Mouse (Mus musculus) small intestine, adult 2 months (tissue): ENCODE measurements around the gene Gtf2a1.

Experiments
- CTCF ChIP-seq: fragments of 200-500 bp; IDR thresholded peaks from 2 replicates; pipeline ENCODE4 v1.5.1; 2012; ENCODE audit warnings: low read depth, mild to moderate bottlenecking, control low read depth, inconsistent platforms, low read length, moderate library complexity, mixed read lengths; ENCODE audit not compliant: insufficient replicate concordance, insufficient read length; ENCODE audit errors: extremely low read depth
- POLR2A ChIP-seq: fragments of 200-500 bp; IDR thresholded peaks from 2 replicates; pipeline ENCODE4 v1.6.1; 2012; ENCODE audit warnings: low read depth, mild to moderate bottlenecking, control low read depth, inconsistent platforms, low read length, moderate library complexity

DNA sequence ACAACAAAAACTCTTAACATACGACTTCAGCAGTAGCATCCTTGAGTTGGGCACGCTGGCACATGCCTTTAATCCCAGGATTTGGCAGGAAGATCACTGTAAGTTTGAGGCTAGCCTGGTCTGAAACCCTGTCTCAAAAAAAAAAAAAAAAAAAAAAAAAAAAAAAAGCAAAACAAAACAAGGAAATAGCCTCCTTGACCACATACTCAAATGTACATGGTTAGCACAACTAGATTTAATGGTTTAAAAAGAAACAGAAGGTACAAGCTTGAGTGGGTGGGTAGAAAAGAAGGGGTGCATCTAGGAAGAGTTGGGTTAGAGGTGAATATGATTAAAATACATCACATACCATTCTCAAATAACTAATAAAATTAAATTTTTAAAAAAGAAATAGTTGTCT is 18.6 kb downstream of the Gtf2a1 start:
- TF ChIP-seq CTCF (no peak), POLR2A (no peak)
